Mouse (Mus musculus) thymus, adult 2 months (tissue): ENCODE measurements at regions not wholly inside any gene's neighbourhood (a gene's known extent, or its start where the extent isn't known, plus 50 kb on each side); places are given as distances from the start of the nearest gene placed in this dataset.

Experiments
- CTCF ChIP-seq: fragments of 200-500 bp; IDR thresholded peaks from 2 replicates; pipeline ENCODE4 v1.5.1; 2012; ENCODE audit warnings: mild to moderate bottlenecking, control low read depth, low read length, moderate library complexity, borderline replicate concordance; ENCODE audit not compliant: control insufficient read depth, poor library complexity, insufficient read depth; ENCODE audit errors: extremely low read depth
- POLR2A ChIP-seq: fragments of 200-500 bp; IDR thresholded peaks from 2 replicates; pipeline ENCODE4 v1.6.1; 2012; ENCODE audit warnings: mild to moderate bottlenecking, low read length, control low read depth, moderate library complexity; ENCODE audit not compliant: control insufficient read depth, poor library complexity, insufficient read depth; ENCODE audit errors: extremely low read depth

DNA sequence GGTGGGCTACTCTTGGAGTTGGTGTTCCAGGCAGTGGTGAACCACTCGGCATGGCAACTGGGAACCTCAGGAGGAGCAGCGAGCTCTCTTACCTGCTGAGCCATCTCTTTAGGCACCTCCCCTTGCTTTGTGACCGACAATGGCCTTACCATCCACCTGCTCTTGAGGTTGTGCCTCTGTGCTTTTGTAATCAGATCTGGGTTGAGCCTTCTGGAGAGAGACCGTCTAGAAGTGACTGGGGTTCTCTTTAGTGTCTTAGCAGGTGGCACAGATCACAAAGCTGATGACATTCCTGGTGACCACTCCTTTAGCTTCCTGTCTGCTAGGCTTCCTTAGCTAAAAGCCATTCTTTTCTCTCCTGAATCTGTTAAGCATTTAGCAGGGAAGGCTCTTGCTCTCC is 191.7 kb downstream of the Enc1 start:
- TF ChIP-seq CTCF (no peak), POLR2A (no peak)
